Mouse (Mus musculus) embryonic facial prominence, embryonic 14.5 days (tissue): Measurements from ENCODE around the gene Prpsap1. TPM values are rescaled to one million over a fixed set of nuclear protein-coding genes. Genes with fewer than 3 reads are reported as not detected.

Experiments
- ATAC-seq: fragments of 200-750 bp; cut with Nextera tagmentation; 2 replicates; pipeline ENCODE4 v1.8.0; 2017; ENCODE audit warnings: low read depth, moderate number of reproducible peaks, moderate TSS enrichment
- DNase-seq: peaks from one replicate; pipeline ENCODE4 v3.0.0-alpha.2; 2015; ENCODE audit warnings: low spot score
- H3K27ac ChIP-seq: fragments of 300-500 bp; sonication (generic); replicated peaks from 2 replicates; pipeline ENCODE4 v1.5.1; 2014; ENCODE audit warnings: low read depth, mild to moderate bottlenecking, low read length, moderate library complexity
- H3K27me3 ChIP-seq: fragments of 300-500 bp; sonication (generic); replicated peaks from 2 replicates; pipeline ENCODE4 v1.6.1; 2014; ENCODE audit warnings: low read length; ENCODE audit not compliant: control insufficient read depth, insufficient read depth
- H3K36me3 ChIP-seq: fragments of 300-500 bp; sonication (generic); 2 replicates; pipeline ENCODE4 v1.6.1; 2014; ENCODE audit warnings: low read length, mixed read lengths; ENCODE audit not compliant: control insufficient read depth, insufficient read depth
- H3K4me1 ChIP-seq: fragments of 300-500 bp; sonication (generic); 2 replicates; pipeline ENCODE4 v1.6.1; 2014; ENCODE audit warnings: antibody characterized with exemption, low read length; ENCODE audit not compliant: control insufficient read depth, insufficient read depth
- H3K4me2 ChIP-seq: fragments of 300-500 bp; sonication (generic); 2 replicates; pipeline ENCODE4 v1.6.1; 2014; ENCODE audit warnings: low read depth, mild to moderate bottlenecking, low read length, moderate library complexity, mixed read lengths
- H3K4me3 ChIP-seq: fragments of 300-500 bp; sonication (generic); 2 replicates; pipeline ENCODE4 v1.5.1; 2014; ENCODE audit warnings: low read depth, mild to moderate bottlenecking, low read length
- H3K9ac ChIP-seq: fragments of 300-500 bp; sonication (generic); 2 replicates; pipeline ENCODE4 v1.6.1; 2014; ENCODE audit warnings: low read depth, mild to moderate bottlenecking, low read length, moderate library complexity, mixed read lengths
- H3K9me3 ChIP-seq: fragments of 300-500 bp; sonication (generic); 2 replicates; pipeline ENCODE4 v1.6.1; 2016; ENCODE audit warnings: low read length; ENCODE audit not compliant: control insufficient read depth
- WGBS: fragments of 180-500 bp; shearing (Covaris S2); extraction: QIAGEN DNeasy Blood & Tissue Kit; methylation state at CpG from one replicate; pipeline ENCODE4 v1.1.7; 2014; 5-methylcytosine and 5-hydroxymethylcytosine counted together
- polyA plus RNA-seq: library from polyadenylated mRNA; unstranded; fragments of >200 nt; fragmentation: Nextera tagmentation; extraction: Ambion mirVana; gene quantifications from 2 replicates; pipeline ENCODE4 v1.2.1, GENCODE M21; 2014

The Prpsap1 gene
- polyA plus RNA-seq, 1 experiment from 2014 or later, result 122 TPM

GRCm38 (mm10) chr11:116484261-116484660 lies 9.7 kb downstream of the Prpsap1 start:
- 92% methylated on average over 8 of the region's 8 CpGs for WGBS
- Histone ChIP-seq H3K9me3 (no peaks in the 10 kb centered on the region), H3K27me3 (no peaks in the 10 kb centered on the region), H3K4me1 (peaks cover 5% of the 10 kb centered on the region), H3K4me2 (no peak overlapping the region), H3K4me3 (no peak overlapping the region), H3K36me3 (peaks cover 86% of the 10 kb centered on the region), H3K27ac (no peak overlapping the region), H3K9ac (no peak overlapping the region)
- ATAC-seq (no peak), DNase-seq (no peak)

- no peaks in the 10 kb centered on the region for H3K27me3 ChIP-seq
- DNase-seq (no peak), ATAC-seq (no peak)
- H3K4me3 ChIP-seq, result no peak overlapping the region
- H3K27ac ChIP-seq, result no peak overlapping the region
- no peak overlapping the region for H3K9ac ChIP-seq
- peaks cover 96% of the 10 kb centered on the region for H3K36me3 ChIP-seq
- no peaks in the 10 kb centered on the region for H3K4me1 ChIP-seq
- WGBS, result 81% methylated on average over 7 of the region's 7 CpGs
- no peaks in the 10 kb centered on the region for H3K9me3 ChIP-seq
- H3K4me2 ChIP-seq, result no peak overlapping the region
These were observed 12.2 kb downstream of the Prpsap1 start for GRCm38 (mm10) chr11:116481776-116482175.

GRCm38 (mm10) chr11:116480975-116481374 lies 13.0 kb downstream of the Prpsap1 start:
- no peak for ATAC-seq
- WGBS, result over 99% methylated on average over 8 of the region's 8 CpGs
- no peak for DNase-seq
- H3K27ac ChIP-seq, result no peak overlapping the region
- H3K9me3 ChIP-seq, result no peaks in the 10 kb centered on the region
- H3K27me3 ChIP-seq, result no peaks in the 10 kb centered on the region
- H3K36me3 ChIP-seq, result peaks cover 96% of the 10 kb centered on the region
- no peak overlapping the region for H3K4me2 ChIP-seq
- H3K4me1 ChIP-seq, result no peaks in the 10 kb centered on the region
- H3K4me3 ChIP-seq, result no peak overlapping the region
- H3K9ac ChIP-seq, result no peak overlapping the region

DNA sequence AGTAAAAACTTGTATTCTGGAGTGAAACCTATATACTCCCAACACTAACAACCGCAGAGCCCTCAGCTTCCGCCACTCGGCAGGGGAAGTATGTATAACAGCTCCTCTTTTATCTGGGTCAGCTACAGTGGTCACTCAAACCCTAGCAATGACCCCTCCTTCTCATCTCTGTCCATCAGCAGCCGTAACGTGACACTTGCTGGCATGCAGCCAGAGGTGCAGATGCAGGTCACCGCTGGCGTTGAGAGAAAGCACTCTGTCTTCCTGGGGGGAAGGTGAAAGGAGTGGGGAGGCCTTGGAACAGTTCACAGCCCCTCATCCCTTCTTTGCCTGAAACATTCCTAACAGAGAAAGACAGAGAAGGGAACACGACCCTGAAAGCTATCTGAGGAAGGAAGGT lies 14.2 kb downstream of the Prpsap1 start:
- H3K36me3 ChIP-seq, result peaks cover 96% of the 10 kb centered on the region
- H3K9me3 ChIP-seq, result no peaks in the 10 kb centered on the region
- 45% methylated on average over 8 of the region's 8 CpGs for WGBS
- no peaks in the 10 kb centered on the region for H3K4me1 ChIP-seq
- no peaks in the 10 kb centered on the region for H3K27me3 ChIP-seq
- H3K4me2 ChIP-seq, result no peak overlapping the region
- H3K9ac ChIP-seq, result no peak overlapping the region
- no peak overlapping the region for H3K27ac ChIP-seq
- no peak for ATAC-seq
- no peak for DNase-seq
- H3K4me3 ChIP-seq, result no peak overlapping the region

DNA sequence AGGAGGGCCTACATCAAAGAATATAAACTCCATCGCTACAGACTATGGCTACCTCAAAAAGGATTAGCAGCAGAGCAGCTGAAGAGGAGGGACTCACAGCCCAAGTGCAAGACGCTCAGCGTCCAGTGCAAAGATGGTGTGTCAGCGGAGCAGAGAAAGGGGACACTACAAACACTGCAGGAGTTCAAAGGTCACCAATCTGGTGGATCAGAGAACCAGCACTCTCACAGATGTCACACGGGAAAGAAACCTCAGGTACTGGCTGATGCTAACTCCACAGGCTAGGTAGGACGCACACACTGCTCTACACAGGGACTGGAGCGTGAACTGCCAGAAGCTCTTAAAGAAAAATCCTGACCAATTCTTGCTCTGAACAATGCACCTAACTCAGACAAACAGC lies 15.0 kb downstream of the Prpsap1 start:
- Histone ChIP-seq H3K4me1 (no peaks in the 10 kb centered on the region), H3K9ac (no peak overlapping the region), H3K27ac (no peak overlapping the region), H3K36me3 (peaks cover 96% of the 10 kb centered on the region), H3K27me3 (no peaks in the 10 kb centered on the region), H3K4me3 (no peak overlapping the region), H3K9me3 (no peaks in the 10 kb centered on the region), H3K4me2 (no peak overlapping the region)
- ATAC-seq, result no peak
- DNase-seq, result no peak
- 77% methylated on average over 7 of the region's 7 CpGs for WGBS

GRCm38 (mm10) chr11:116477160-116477759 lies 16.7 kb downstream of the Prpsap1 start:
- Histone ChIP-seq H3K9me3 (no peaks in the 10 kb centered on the region), H3K4me1 (no peaks in the 10 kb centered on the region), H3K4me2 (no peak overlapping the region), H3K4me3 (no peak overlapping the region), H3K9ac (no peak overlapping the region), H3K36me3 (peaks cover 98% of the 10 kb centered on the region), H3K27ac (no peak overlapping the region; the same call in 1 of the 2 replicates), H3K27me3 (no peaks in the 10 kb centered on the region)
- WGBS, result 73% methylated on average over 15 of the region's 15 CpGs
- no peak for ATAC-seq
- no peak for DNase-seq

DNA sequence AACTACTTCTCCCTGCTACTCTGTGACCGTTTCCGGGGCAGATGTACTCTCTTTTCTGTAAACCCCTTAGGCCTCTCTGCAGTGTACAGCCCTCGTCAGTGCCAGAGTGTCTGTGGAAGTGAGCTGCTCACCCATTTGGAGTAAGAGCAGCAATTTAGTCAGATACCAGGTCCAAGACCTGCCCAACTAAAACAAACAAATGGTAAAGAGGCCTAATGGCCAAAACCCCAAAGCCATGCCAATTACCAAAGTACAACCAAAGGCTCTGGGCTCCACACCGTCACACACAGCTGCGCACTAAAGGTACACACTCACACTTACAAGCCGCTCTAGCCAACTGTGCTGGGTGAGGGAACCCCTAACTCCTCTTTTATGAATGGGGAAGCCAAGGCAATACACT lies 17.3 kb downstream of the Prpsap1 start:
- no peak for ATAC-seq
- H3K9me3 ChIP-seq, result no peaks in the 10 kb centered on the region
- H3K27me3 ChIP-seq, result no peaks in the 10 kb centered on the region
- no peak for DNase-seq
- H3K36me3 ChIP-seq, result peaks cover 98% of the 10 kb centered on the region
- H3K4me3 ChIP-seq, result no peak overlapping the region
- 87% methylated on average over 6 of the region's 6 CpGs for WGBS
- H3K4me1 ChIP-seq, result no peaks in the 10 kb centered on the region
- H3K4me2 ChIP-seq, result no peak overlapping the region
- H3K27ac ChIP-seq, result no peak overlapping the region
- no peak overlapping the region for H3K9ac ChIP-seq

- H3K4me2 ChIP-seq, result no peak overlapping the region
These were observed 18.0 kb downstream of the Prpsap1 start for GRCm38 (mm10) chr11:116476041-116476440.

DNA sequence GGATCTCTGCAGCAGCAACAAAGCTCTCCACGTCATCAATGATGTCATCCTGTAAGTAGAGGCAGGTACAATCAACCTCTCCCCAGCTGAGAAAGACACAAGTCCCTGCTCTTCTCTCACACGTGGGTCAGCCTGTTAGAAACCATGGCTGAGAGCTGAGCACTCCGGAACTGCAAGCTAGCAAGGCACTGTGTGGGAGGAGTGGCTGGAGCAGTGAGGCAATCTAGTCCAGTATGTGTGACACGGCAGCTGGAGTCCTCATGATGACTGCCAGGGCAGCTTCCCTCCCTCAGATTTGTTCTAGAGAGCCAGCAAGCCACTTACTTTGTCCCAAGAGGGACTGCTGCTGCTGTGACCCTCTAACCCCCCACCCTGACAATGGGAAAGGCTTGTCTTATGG lies 21.7 kb downstream of the Prpsap1 start:
- WGBS, result 82% methylated on average over 4 of the region's 4 CpGs
- Histone ChIP-seq H3K4me1 (no peaks in the 10 kb centered on the region), H3K4me3 (no peak overlapping the region), H3K4me2 (no peak overlapping the region), H3K9ac (no peak overlapping the region), H3K36me3 (peaks cover 73% of the 10 kb centered on the region), H3K27me3 (no peaks in the 10 kb centered on the region), H3K27ac (no peak overlapping the region), H3K9me3 (no peaks in the 10 kb centered on the region)
- DNase-seq, result no peak
- ATAC-seq, result no peak

More at GRCm38 (mm10) chr11:116476041-116476440, 18.0 kb downstream of the Prpsap1 start:
- Histone ChIP-seq H3K36me3 (peaks cover 98% of the 10 kb centered on the region), H3K4me1 (no peaks in the 10 kb centered on the region), H3K27me3 (no peaks in the 10 kb centered on the region), H3K27ac (no peak overlapping the region), H3K4me3 (no peak overlapping the region), H3K9me3 (no peaks in the 10 kb centered on the region), H3K9ac (no peak overlapping the region)
- DNase-seq, result no peak
- no peak for ATAC-seq
- WGBS, result 89% methylated on average over 10 of the region's 10 CpGs
